Mouse (Mus musculus) central nervous system, embryonic 14 days (tissue): ENCODE data around the gene Vax1. TPM values are rescaled to one million over a fixed set of nuclear protein-coding genes. Genes with fewer than 3 reads are reported as not detected.

Source experiments
- polyA plus RNA-seq: library from polyadenylated mRNA; depleted of rRNA; stranded (reverse); fragments of >200 nt; gene quantifications from 2 replicates; pipeline ENCODE4 v1.2.3, GENCODE M21; 2012; rRNA removed

The Vax1 gene
- 8.2 and 14.7 TPM in 2 replicates for polyA plus RNA-seq

GRCm38 (mm10) chr19:59169936-59170765 lies at the start of gene Vax1:
Gene Vax1 (minus strand): TSS chr19:59170056.

GRCm38 (mm10) chr19:59218991-59219390 lies 49.1 kb upstream of the Vax1 start, which contains the start of gene Kcnk18:
Gene Kcnk18 (plus strand): TSS chr19:59219214.

Other genes with a start within 250 kb of the Vax1 start
- 1.4 and 1.5 TPM in 2 replicates for gene Eno4, start 226.6 kb downstream of the Vax1 start, polyA plus RNA-seq
- 45.9 and 47.1 TPM in 2 replicates for gene Hspa12a, start 226.4 kb downstream of the Vax1 start, polyA plus RNA-seq
- gene Shtn1, start 94.0 kb downstream of the Vax1 start, polyA plus RNA-seq = 42.6 and 54.2 TPM in 2 replicates
- 0.03 TPM in 1 of 2 replicates, not detected in the other for gene Kcnk18, start 49.2 kb upstream of the Vax1 start, polyA plus RNA-seq
- 20.8 and 32.0 TPM in 2 replicates for gene Slc18a2, start 90.8 kb upstream of the Vax1 start, polyA plus RNA-seq
- 106 and 113 TPM in 2 replicates for gene Rps12-ps3, start 152.2 kb upstream of the Vax1 start, polyA plus RNA-seq
- gene Pdzd8, start 175.7 kb upstream of the Vax1 start, polyA plus RNA-seq = 13.1 and 14.0 TPM in 2 replicates